ENCODE assay signal across 10 mouse cellular contexts in the genomic region with DNA sequence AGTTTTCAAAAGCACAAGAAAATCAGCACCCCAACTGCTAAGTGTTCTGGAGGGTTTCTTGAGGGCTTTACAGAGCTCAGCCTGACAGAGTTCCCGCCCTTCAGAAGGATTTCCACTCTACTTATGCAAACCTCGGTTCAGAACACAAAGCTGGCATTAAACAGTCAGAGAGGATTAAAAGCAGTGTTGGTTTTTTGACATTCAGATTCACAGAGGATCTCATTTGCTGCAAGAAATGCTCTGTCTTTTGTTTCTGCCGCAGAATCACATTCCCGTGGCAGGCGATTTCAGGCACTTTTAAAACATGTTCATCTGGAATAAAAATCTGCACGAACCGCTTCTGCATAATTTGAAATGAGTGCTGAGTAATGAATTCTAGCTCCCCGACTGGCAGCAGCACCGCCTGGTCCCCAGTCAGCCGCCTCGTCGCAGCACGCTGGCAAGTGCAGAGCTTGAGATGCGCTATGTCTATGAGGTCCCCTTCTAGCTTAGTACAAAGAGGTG. TPM values are rescaled to one million over a fixed set of nuclear protein-coding genes. Genes with fewer than 3 reads are reported as not detected.
A peak's percentile ranks its signal among the peaks of the same experiment; 100 is the strongest.
DNase-seq lines count a peak whose midpoint lies in the region; ATAC-seq and TF ChIP-seq lines count a peak whose summit lies in the region.
"Had no signal": no experiment of that assay in that cellular context is flagged by ENCODE, and none has a peak within 500 bp of the region (broad histone marks: within the 10 kb centered on the region; RNA-seq: fewer than 3 reads in every experiment).

No protein-coding gene starts in this region.

- 0 out of 2 replicates have a peak overlapping the region, but pooled peaks have one; percentile 21 for H3K27ac ChIP-seq in forebrain, embryonic 12.5 days
- peak overlapping the region; percentile 24; the same call in 1 of the 2 replicates for H3K27ac ChIP-seq in olfactory bulb, adult 2 months (ENCODE audit: insufficient read depth, low read depth, low read length)

- intact Hi-C loops in heart, postnatal 10 days (cut with DNase I) = no loop called here

- no peak for TF ChIP-seq POLR2A in olfactory bulb, adult 2 months (IDR thresholded peaks at IDR 0.05; ENCODE audit: insufficient read depth, low read depth, low read length)

- H3K4me1 ChIP-seq in forebrain, embryonic 12.5 days = peaks cover 24% of the 10 kb centered on the region
- H3K4me1 ChIP-seq in olfactory bulb, adult 2 months (ENCODE audit: control insufficient read depth, insufficient read depth, low read length) = peaks cover 21% of the 10 kb centered on the region

- H3K4me2 ChIP-seq in forebrain, embryonic 12.5 days = no peak overlapping the region

- H3K36me3 ChIP-seq in forebrain, embryonic 12.5 days (replicated peaks) = peaks cover 69% of the 10 kb centered on the region

- peak; percentile 72 for DNase-seq in heart, adult 11 months
- DNase-seq in heart, postnatal 10 days = no peak
- peak; percentile 58 to 72 for DNase-seq in layer of hippocampus, postnatal 36 days
- no peak for DNase-seq in adrenal gland, postnatal 14 days
- no peak for DNase-seq in thymus, postnatal 0 days (ENCODE audit: low spot score)
- DNase-seq in spleen, adult 12 weeks (ENCODE audit: low spot score) = no peak
- DNase-seq: cerebellum, adult 11 months; kidney, postnatal 10 days had no signal

- H3K9me3 ChIP-seq in forebrain, embryonic 12.5 days = no peaks in the 10 kb centered on the region

- H3K4me3 ChIP-seq in forebrain, embryonic 12.5 days (replicated peaks) = no peak overlapping the region
- H3K4me3 ChIP-seq in olfactory bulb, adult 2 months (ENCODE audit: insufficient read depth, low read depth, low read length) = no peak overlapping the region

- ATAC-seq in forebrain, embryonic 12.5 days (ENCODE audit: low FRiP score) = peak; percentile 67; the same call in 1 of the 2 replicates

- WGBS in forebrain, embryonic 12.5 days = 35% methylated on average over 14 of the region's 14 CpGs
- WGBS in olfactory bulb, adult 2 months = 15% methylated on average over 14 of the region's 14 CpGs

- peaks cover 9% of the 10 kb centered on the region; the same call in 1 of the 2 replicates for H3K27me3 ChIP-seq in forebrain, embryonic 12.5 days

- H3K9ac ChIP-seq in forebrain, embryonic 12.5 days = no peak overlapping the region

- TF ChIP-seq CTCF in olfactory bulb, adult 2 months (IDR thresholded peaks at IDR 0.05; ENCODE audit: insufficient read depth, low read depth, low read length) = no peak

RNA-seq across cellular contexts. Expression of gene Wnt2b, which starts 42.3 kb away (rescaled TPM):
- total RNA-seq in heart, postnatal 10 days (2021) = 1 to 10 TPM in 1 of 2 experiments, under 1 TPM in 1; 0.84 to 2.1 TPM
- polyA plus RNA-seq in forebrain, embryonic 12.5 days (2016; fragmentation: Nextera tagmentation; extraction: Ambion mirVana) = 0.85 and 1.5 TPM in 2 replicates
- total RNA-seq in layer of hippocampus, postnatal 36 days (2021) = under 1 TPM; 0.23 to 0.52 TPM
- not detected in 2 replicates for polyA plus RNA-seq in olfactory bulb, adult 2 months (2012; ENCODE audit: insufficient read depth, insufficient read length, low replicate concordance, missing spikeins)
- total RNA-seq in adrenal gland, postnatal 14 days (2021) = 9.6 and 14.7 TPM in 2 replicates
- 0.13 and 0.24 TPM in 2 replicates for polyA plus RNA-seq in thymus, postnatal 0 days (2015; fragmentation: Nextera tagmentation; extraction: Ambion mirVana)

RNA-seq across cellular contexts. Expression of gene Cttnbp2nl, which starts 48.9 kb away (rescaled TPM):
- total RNA-seq in heart, postnatal 10 days (2021) = 10 to 100 TPM; 33.4 to 33.5 TPM
- 53.1 and 65.8 TPM in 2 replicates for polyA plus RNA-seq in forebrain, embryonic 12.5 days (2016; fragmentation: Nextera tagmentation; extraction: Ambion mirVana)
- total RNA-seq in layer of hippocampus, postnatal 36 days (2021) = 10 to 100 TPM; 27.1 to 27.5 TPM
- polyA plus RNA-seq in olfactory bulb, adult 2 months (2012; ENCODE audit: insufficient read depth, insufficient read length, low replicate concordance, missing spikeins) = not detected in 2 replicates
- total RNA-seq in adrenal gland, postnatal 14 days (2021) = 22.9 and 27.3 TPM in 2 replicates
- polyA plus RNA-seq in thymus, postnatal 0 days (2015; fragmentation: Nextera tagmentation; extraction: Ambion mirVana) = 6.7 TPM in 2 replicates

Comparison
In these comparisons a context has a peak if more than half of its experiments do, and no peak if none do; other contexts are left out.
1. DNase-seq: peak in heart, adult 11 months (single experiment) and layer of hippocampus, postnatal 36 days (2 of 2); none in heart, postnatal 10 days (0 of 2), adrenal gland, postnatal 14 days (single experiment), thymus, postnatal 0 days (single experiment) and spleen, adult 12 weeks (single experiment).